Mouse (Mus musculus) ES-E14 (cell line): ENCODE results near the gene Cfap73.

Experiments used
- CHD2 ChIP-seq: IDR thresholded peaks from 2 replicates; pipeline ENCODE4 v1.6.1; 2014; ENCODE audit warnings: mild to moderate bottlenecking, low read depth, low read length, inconsistent platforms
- MAFK ChIP-seq: IDR thresholded peaks from 2 replicates; pipeline ENCODE4 v1.6.1; 2014; ENCODE audit warnings: mild to moderate bottlenecking, low read depth, low read length, inconsistent platforms; ENCODE audit not compliant: insufficient read depth

GRCm38 (mm10) chr5:120605241-120605661 is 28.8 kb downstream of the Cfap73 start:
- TF ChIP-seq CHD2 (no peak), MAFK (no peak)
